Mouse (Mus musculus) liver, embryonic 15.5 days (tissue): ENCODE measurements around the gene Foxa2. TPM values are rescaled to one million over a fixed set of nuclear protein-coding genes. Genes with fewer than 3 reads are reported as not detected.

ENCODE experiments used
- ATAC-seq: fragments of 200-750 bp; cut with Nextera tagmentation; 2 replicates; pipeline ENCODE4 v1.8.0; 2017; ENCODE audit warnings: moderate number of reproducible peaks, mild to moderate bottlenecking, moderate library complexity; ENCODE audit not compliant: insufficient read depth
- H3K27ac ChIP-seq: fragments of 300-500 bp; sonication (generic); replicated peaks from 2 replicates; pipeline ENCODE4 v1.5.1; 2015; ENCODE audit warnings: mild to moderate bottlenecking, inconsistent platforms
- H3K27me3 ChIP-seq: fragments of 300-500 bp; sonication (generic); 2 replicates; pipeline ENCODE4 v1.6.1; 2015; ENCODE audit warnings: mild to moderate bottlenecking, inconsistent platforms
- H3K36me3 ChIP-seq: fragments of 300-500 bp; sonication (generic); replicated peaks from 2 replicates; pipeline ENCODE4 v1.6.1; 2015; ENCODE audit warnings: moderate library complexity, mild to moderate bottlenecking, inconsistent platforms
- H3K4me1 ChIP-seq: fragments of 300-500 bp; sonication (generic); replicated peaks from 2 replicates; pipeline ENCODE4 v1.6.1; 2015; ENCODE audit warnings: inconsistent platforms
- H3K4me2 ChIP-seq: fragments of 300-500 bp; sonication (generic); 2 replicates; pipeline ENCODE4 v1.6.1; 2015; ENCODE audit warnings: moderate library complexity, mild to moderate bottlenecking, inconsistent platforms
- H3K4me3 ChIP-seq: fragments of 300-500 bp; sonication (generic); replicated peaks from 2 replicates; pipeline ENCODE4 v1.5.1; 2015; ENCODE audit warnings: mild to moderate bottlenecking, inconsistent platforms
- H3K9ac ChIP-seq: fragments of 300-500 bp; sonication (generic); 2 replicates; pipeline ENCODE4 v1.6.1; 2015; ENCODE audit warnings: moderate library complexity, mild to moderate bottlenecking, inconsistent platforms
- H3K9me3 ChIP-seq: fragments of 300-500 bp; sonication (generic); replicated peaks from 2 replicates; pipeline ENCODE4 v1.6.1; 2016; ENCODE audit warnings: inconsistent platforms
- WGBS: fragments of 180-500 bp; shearing (Covaris S2); methylation state at CpG from one replicate; pipeline ENCODE4 v1.1.7; 2015; ENCODE audit warnings: mixed read lengths; ENCODE audit not compliant: insufficient replicate concordance; 5-methylcytosine and 5-hydroxymethylcytosine counted together
- polyA plus RNA-seq: library from polyadenylated mRNA; unstranded; fragments of >200 nt; fragmentation: Nextera tagmentation; extraction: Ambion mirVana; gene quantifications from 2 replicates; pipeline ENCODE4 v1.2.1, GENCODE M21; 2015

Gene Foxa2
- polyA plus RNA-seq, 1 experiment from 2014 or later: 4.3 TPM

DNA sequence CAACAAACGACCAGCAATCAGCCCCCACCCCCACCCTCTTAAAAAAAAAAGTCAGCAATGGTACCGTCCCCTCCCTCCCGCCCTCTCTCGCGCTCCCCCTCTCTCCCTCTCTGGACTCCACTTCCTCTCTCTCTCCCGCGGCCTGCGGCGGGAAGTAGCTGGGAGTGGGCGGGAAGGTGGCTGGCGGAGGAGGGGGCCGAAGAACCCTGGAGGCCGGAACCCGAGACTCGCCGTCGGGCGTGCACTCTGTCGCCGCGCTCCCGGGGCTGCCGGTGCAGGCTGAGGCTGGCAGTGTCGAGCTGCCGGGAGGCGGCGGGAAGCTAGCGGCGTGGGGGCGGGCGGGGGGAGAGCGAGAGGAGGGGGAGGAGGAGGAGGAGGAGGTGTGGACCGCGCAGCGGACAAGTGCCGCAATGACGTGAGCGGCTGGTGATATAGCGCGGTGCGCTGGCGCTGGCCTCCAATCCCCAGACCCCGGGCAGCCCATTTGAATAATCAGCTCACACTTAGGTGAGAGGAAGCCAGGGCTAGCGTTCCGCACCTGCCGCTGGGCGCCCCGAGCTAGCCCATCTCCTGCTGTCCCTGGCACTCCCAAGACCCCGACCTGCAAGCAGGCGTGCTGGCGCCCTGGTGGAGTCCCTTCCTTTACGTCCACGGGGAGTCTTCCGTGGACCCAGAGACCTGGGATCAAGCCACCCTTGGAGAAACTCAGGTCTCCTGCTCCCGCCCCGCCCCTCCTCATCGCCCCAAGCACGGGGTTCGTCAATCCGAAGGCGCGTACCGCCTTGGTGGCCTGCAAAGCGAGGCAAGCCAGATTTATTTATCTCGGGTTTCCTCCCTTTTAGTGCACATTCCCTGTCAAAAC lies 601 bp downstream of the Foxa2 start:
- no peak overlapping the region for H3K9ac ChIP-seq
- peak overlapping the region; percentile 48 for H3K4me3 ChIP-seq
- WGBS: under 1% methylated on average over 58 of the region's 65 CpGs
- H3K36me3 ChIP-seq: no peaks in the 10 kb centered on the region
- peaks cover 91% of the 10 kb centered on the region for H3K27me3 ChIP-seq
- ATAC-seq: peak; percentile 59
- no peaks in the 10 kb centered on the region for H3K9me3 ChIP-seq
- H3K27ac ChIP-seq: peak overlapping the region; percentile 67
- H3K4me2 ChIP-seq: peak overlapping the region; percentile 52
- H3K4me1 ChIP-seq: peaks cover 6% of the 10 kb centered on the region; the same call in 1 of the 2 replicates

- H3K4me3 ChIP-seq: peak overlapping the region; percentile 48
- peaks cover 6% of the 10 kb centered on the region; the same call in 1 of the 2 replicates for H3K4me1 ChIP-seq
- H3K27ac ChIP-seq: peak overlapping the region; percentile 61
- ATAC-seq: peak; percentile 36
- peak overlapping the region; percentile 52 for H3K4me2 ChIP-seq
- H3K27me3 ChIP-seq: peaks cover 92% of the 10 kb centered on the region
- under 1% methylated on average over 25 of the region's 25 CpGs for WGBS
- no peaks in the 10 kb centered on the region for H3K36me3 ChIP-seq
- H3K9me3 ChIP-seq: no peaks in the 10 kb centered on the region
- no peak overlapping the region for H3K9ac ChIP-seq
Observed at GRCm38 (mm10) chr2:148045543-148045936, 1.2 kb downstream of the Foxa2 start.

DNA sequence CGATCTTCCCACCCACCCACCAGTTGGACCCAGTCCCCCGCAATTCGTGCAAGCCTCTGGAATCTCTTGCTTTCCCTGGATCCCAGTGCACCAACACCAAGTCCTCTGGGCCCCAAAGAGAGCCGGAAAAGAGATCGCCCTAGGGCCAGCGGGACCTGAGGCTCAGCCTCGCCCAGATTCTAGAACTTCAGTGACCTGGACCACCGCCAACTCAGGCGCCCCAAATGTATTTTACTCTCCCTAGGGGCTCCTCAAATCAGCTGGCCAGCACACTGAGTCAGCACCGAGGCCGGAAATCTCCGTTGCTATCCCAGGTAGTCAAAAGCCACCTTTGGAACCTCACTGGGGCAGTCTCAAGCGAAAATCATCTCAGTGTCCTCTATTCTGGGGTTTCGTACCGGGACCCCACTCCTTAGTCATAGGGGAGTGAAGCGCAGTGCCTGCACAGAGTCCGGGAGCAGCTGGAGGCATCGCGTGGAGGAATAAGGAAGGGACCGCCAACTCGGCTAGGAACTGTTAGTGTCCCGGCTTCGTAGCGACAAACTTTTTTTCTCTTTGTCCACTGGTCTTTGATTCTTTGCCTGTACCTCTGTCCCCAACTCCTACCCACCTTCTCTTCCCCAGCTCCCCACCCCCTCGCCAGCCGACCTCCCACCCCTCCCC lies 1.8 kb downstream of the Foxa2 start:
- Histone ChIP-seq H3K27me3 (peaks cover 97% of the 10 kb centered on the region), H3K9ac (peak overlapping the region; percentile 15; the same call in 1 of the 2 replicates), H3K9me3 (no peaks in the 10 kb centered on the region), H3K27ac (peak overlapping the region; percentile 61), H3K4me3 (peak overlapping the region; percentile 48), H3K36me3 (no peaks in the 10 kb centered on the region), H3K4me2 (peak overlapping the region; percentile 52), H3K4me1 (peaks cover 6% of the 10 kb centered on the region; the same call in 1 of the 2 replicates)
- under 1% methylated on average over 26 of the region's 26 CpGs for WGBS
- peak; percentile 4; the same call in 1 of the 2 replicates for ATAC-seq

GRCm38 (mm10) chr2:148043976-148044876 lies 2.5 kb downstream of the Foxa2 start:
- ATAC-seq: no peak

DNA sequence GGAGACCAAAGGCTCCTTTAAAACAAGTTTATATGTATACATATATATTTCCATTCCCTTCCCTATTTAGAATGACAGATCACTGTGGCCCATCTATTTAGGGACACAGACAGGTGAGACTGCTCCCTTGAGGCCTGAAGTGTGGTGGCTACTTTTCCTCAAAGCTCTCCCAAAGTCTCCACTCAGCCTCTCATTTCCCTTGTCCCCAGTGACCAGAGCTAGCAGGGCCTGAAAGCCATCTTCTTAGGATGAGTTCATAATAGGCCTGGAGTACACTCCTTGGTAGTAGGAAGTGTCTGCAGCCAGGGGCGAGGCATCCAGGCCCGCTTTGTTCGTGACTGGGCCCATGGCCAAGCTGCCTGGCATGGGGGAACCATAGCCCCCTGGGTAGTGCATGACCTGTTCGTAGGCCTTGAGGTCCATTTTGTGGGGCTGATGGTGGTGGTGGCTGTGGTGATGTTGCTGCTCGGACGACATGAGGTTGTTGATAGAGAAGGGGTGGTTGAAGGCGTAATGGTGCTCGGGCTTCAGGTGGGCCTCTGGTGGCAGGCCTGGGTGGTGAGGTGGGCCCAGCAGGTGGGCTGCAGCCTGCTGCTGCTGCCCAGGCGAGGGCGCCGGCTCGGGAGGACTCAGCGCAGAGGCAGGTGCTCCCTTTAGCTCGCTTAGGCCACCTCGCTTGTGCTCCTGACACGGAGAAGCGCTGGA lies 3.3 kb downstream of the Foxa2 start:
- no peak overlapping the region for H3K27ac ChIP-seq
- H3K4me2 ChIP-seq: peak overlapping the region; percentile 52
- whole genome bisulfite sequencing: 10% methylated on average over 17 of the region's 17 CpGs
- no peak for ATAC-seq
- no peaks in the 10 kb centered on the region for H3K36me3 ChIP-seq
- H3K4me1 ChIP-seq: peaks cover 6% of the 10 kb centered on the region; the same call in 1 of the 2 replicates
- H3K9ac ChIP-seq: no peak overlapping the region
- H3K27me3 ChIP-seq: peaks cover 100% of the 10 kb centered on the region
- no peaks in the 10 kb centered on the region for H3K9me3 ChIP-seq
- peak overlapping the region; percentile 48 for H3K4me3 ChIP-seq

More at GRCm38 (mm10) chr2:148043976-148044876, 2.5 kb downstream of the Foxa2 start:
- Histone ChIP-seq H3K27ac (no peak overlapping the region), H3K9me3 (no peaks in the 10 kb centered on the region), H3K4me2 (peak overlapping the region; percentile 52), H3K36me3 (no peaks in the 10 kb centered on the region), H3K4me3 (peak overlapping the region; percentile 48), H3K9ac (no peak overlapping the region), H3K4me1 (peaks cover 6% of the 10 kb centered on the region; the same call in 1 of the 2 replicates), H3K27me3 (peaks cover 100% of the 10 kb centered on the region)
- under 1% methylated on average over 71 of the region's 71 CpGs for WGBS

GRCm38 (mm10) chr2:148042126-148042640 lies 4.6 kb downstream of the Foxa2 start:
- H3K27ac ChIP-seq: no peak overlapping the region
- H3K9ac ChIP-seq: no peak overlapping the region
- ATAC-seq: no peak
- H3K4me3 ChIP-seq: no peak overlapping the region
- no peaks in the 10 kb centered on the region for H3K36me3 ChIP-seq
- no peaks in the 10 kb centered on the region for H3K9me3 ChIP-seq
- peaks cover 100% of the 10 kb centered on the region for H3K27me3 ChIP-seq
- 9% methylated on average over 3 of the region's 3 CpGs for WGBS
- H3K4me2 ChIP-seq: no peak overlapping the region
- no peaks in the 10 kb centered on the region; the same call in 1 of the 2 replicates for H3K4me1 ChIP-seq

GRCm38 (mm10) chr2:148041381-148041780 lies 5.4 kb downstream of the Foxa2 start:
- no peak for ATAC-seq
- Histone ChIP-seq H3K9ac (no peak overlapping the region), H3K4me2 (no peak overlapping the region), H3K27me3 (peaks cover 100% of the 10 kb centered on the region), H3K4me3 (no peak overlapping the region), H3K4me1 (no peaks in the 10 kb centered on the region; the same call in 1 of the 2 replicates), H3K27ac (no peak overlapping the region), H3K36me3 (no peaks in the 10 kb centered on the region), H3K9me3 (no peaks in the 10 kb centered on the region)
- WGBS: 2% methylated on average over 5 of the region's 5 CpGs

GRCm38 (mm10) chr2:148040236-148041121 lies 6.3 kb downstream of the Foxa2 start:
- Histone ChIP-seq H3K36me3 (no peaks in the 10 kb centered on the region), H3K27me3 (peaks cover 100% of the 10 kb centered on the region), H3K9ac (no peak overlapping the region), H3K4me3 (peak overlapping the region; percentile 50), H3K4me1 (no peaks in the 10 kb centered on the region; the same call in 1 of the 2 replicates), H3K4me2 (peak overlapping the region; percentile 46), H3K9me3 (no peaks in the 10 kb centered on the region), H3K27ac (no peak overlapping the region)
- WGBS: under 1% methylated on average over 37 of the region's 37 CpGs
- no peak for ATAC-seq
